ENCODE assay signal across 8 mouse cellular contexts in genomic region chr10:69654866-69655633, GRCm38 (mm10).
DNase-seq lines count a peak whose midpoint lies in the region; ATAC-seq and TF ChIP-seq lines count a peak whose summit lies in the region.

No protein-coding gene starts in this region.

- DNase-seq in intestine, embryonic 14.5 days (ENCODE audit: low spot score) = peak; percentile 76
- peak; percentile 71 for DNase-seq in cerebellum, adult 8-10 months
- peak; percentile 74 for DNase-seq in layer of hippocampus, adult 9-10 months (ENCODE audit: low spot score)
- DNase-seq in spleen, adult 12 weeks (ENCODE audit: low spot score) = no peak

- 15% methylated on average over 13 of the region's 13 CpGs for WGBS in intestine, embryonic 14.5 days
- 17% methylated on average over 13 of the region's 13 CpGs for WGBS in intestine, embryonic 16.5 days
- WGBS in midbrain, embryonic 15.5 days = 19% methylated on average over 13 of the region's 13 CpGs

- no peak overlapping the region for H3K4me2 ChIP-seq in intestine, embryonic 14.5 days (ENCODE audit: low read length)
- H3K4me2 ChIP-seq in intestine, embryonic 16.5 days (ENCODE audit: low read depth, low read length) = no peak overlapping the region
- H3K4me2 ChIP-seq in midbrain, embryonic 15.5 days = no peak overlapping the region

- no peaks in the 10 kb centered on the region for H3K9me3 ChIP-seq in intestine, embryonic 14.5 days (ENCODE audit: control insufficient read depth, low read length)
- H3K9me3 ChIP-seq in intestine, embryonic 16.5 days (ENCODE audit: control insufficient read depth, low read length) = no peaks in the 10 kb centered on the region
- no peaks in the 10 kb centered on the region for H3K9me3 ChIP-seq in E14TG2a.4 (ENCODE audit: low read length)
- no peaks in the 10 kb centered on the region for H3K9me3 ChIP-seq in midbrain, embryonic 15.5 days

- 0 out of 2 replicates have a peak, but pooled peaks have one; percentile 48 for ATAC-seq in intestine, embryonic 14.5 days (replicated peaks; ENCODE audit: low FRiP score, low TSS enrichment, low read depth)
- ATAC-seq in intestine, embryonic 16.5 days = no peak
- ATAC-seq in frontal cortex, adult (ENCODE audit: low TSS enrichment) = peak; percentile 9; the same call in 1 of the 2 replicates
- ATAC-seq in midbrain, embryonic 15.5 days (replicated peaks) = peak; percentile 19

- H3K27ac ChIP-seq in intestine, embryonic 14.5 days (ENCODE audit: low read depth) = no peak overlapping the region
- no peak overlapping the region for H3K27ac ChIP-seq in intestine, embryonic 16.5 days (ENCODE audit: low read length)
- H3K27ac ChIP-seq in midbrain, embryonic 15.5 days = 0 out of 2 replicates have a peak overlapping the region, but pooled peaks have one; percentile 10

- H3K27me3 ChIP-seq in intestine, embryonic 14.5 days (replicated peaks; ENCODE audit: control insufficient read depth, insufficient read depth, low read length) = no peaks in the 10 kb centered on the region
- H3K27me3 ChIP-seq in intestine, embryonic 16.5 days (replicated peaks; ENCODE audit: control insufficient read depth, insufficient read depth, low read length) = no peaks in the 10 kb centered on the region
- H3K27me3 ChIP-seq in E14TG2a.4 (ENCODE audit: insufficient read depth, low read length) = peaks cover 4% of the 10 kb centered on the region; the same call in 1 of the 2 replicates
- no peaks in the 10 kb centered on the region for H3K27me3 ChIP-seq in midbrain, embryonic 15.5 days (replicated peaks)

- peaks cover 17% of the 10 kb centered on the region for H3K4me1 ChIP-seq in intestine, embryonic 14.5 days (replicated peaks; ENCODE audit: control insufficient read depth, insufficient read depth, low read length)
- H3K4me1 ChIP-seq in intestine, embryonic 16.5 days (ENCODE audit: control insufficient read depth, insufficient read depth, low read length) = peaks cover 13% of the 10 kb centered on the region
- peaks cover 10% of the 10 kb centered on the region for H3K4me1 ChIP-seq in E14TG2a.4 (replicated peaks; ENCODE audit: low read depth, low read length)
- H3K4me1 ChIP-seq in midbrain, embryonic 15.5 days = peaks cover 54% of the 10 kb centered on the region

- no peak overlapping the region for H3K9ac ChIP-seq in intestine, embryonic 14.5 days (ENCODE audit: low read length)
- H3K9ac ChIP-seq in intestine, embryonic 16.5 days (ENCODE audit: low read depth, low read length) = no peak overlapping the region
- no peak overlapping the region for H3K9ac ChIP-seq in midbrain, embryonic 15.5 days

- no peaks in the 10 kb centered on the region for H3K36me3 ChIP-seq in intestine, embryonic 14.5 days (ENCODE audit: control insufficient read depth, insufficient read depth, low read length)
- no peaks in the 10 kb centered on the region for H3K36me3 ChIP-seq in intestine, embryonic 16.5 days (ENCODE audit: control insufficient read depth, insufficient read depth, low read length)
- no peaks in the 10 kb centered on the region for H3K36me3 ChIP-seq in E14TG2a.4 (ENCODE audit: insufficient read depth, low read length)
- H3K36me3 ChIP-seq in midbrain, embryonic 15.5 days (replicated peaks) = no peaks in the 10 kb centered on the region

- H3K4me3 ChIP-seq in intestine, embryonic 14.5 days (ENCODE audit: low read depth, low read length) = no peak overlapping the region
- H3K4me3 ChIP-seq in intestine, embryonic 16.5 days (ENCODE audit: low read length) = no peak overlapping the region
- no peak overlapping the region for H3K4me3 ChIP-seq in E14TG2a.4 (replicated peaks; ENCODE audit: low read length)
- no peak overlapping the region for H3K4me3 ChIP-seq in midbrain, embryonic 15.5 days

- TF ChIP-seq CTCF in E14TG2a.4 (conservative IDR thresholded peaks at IDR 0.05; ENCODE audit: low read length) = peak; percentile 75
